Mouse (Mus musculus) embryonic facial prominence, embryonic 15.5 days (tissue): ENCODE data around the gene Zfp64. TPM values are rescaled to one million over a fixed set of nuclear protein-coding genes. Genes with fewer than 3 reads are reported as not detected.
"Not testable (repeated sequence)": the region's sequence is repeated elsewhere in the genome, so short reads cannot be mapped to it uniquely, and the experiment has no call there.

ENCODE experiments used
- ATAC-seq: fragments of 200-750 bp; cut with Nextera tagmentation; 2 replicates; pipeline ENCODE4 v1.8.0; 2017; ENCODE audit warnings: low read depth, moderate TSS enrichment; ENCODE audit not compliant: insufficient number of reproducible peaks, low FRiP score, low TSS enrichment
- H3K27ac ChIP-seq: fragments of 300-500 bp; sonication (generic); replicated peaks from 2 replicates; pipeline ENCODE4 v1.5.1; 2015; ENCODE audit warnings: mild to moderate bottlenecking, inconsistent platforms
- H3K27me3 ChIP-seq: fragments of 300-500 bp; sonication (generic); 2 replicates; pipeline ENCODE4 v1.6.1; 2015; ENCODE audit warnings: inconsistent platforms
- H3K36me3 ChIP-seq: fragments of 300-500 bp; sonication (generic); 2 replicates; pipeline ENCODE4 v1.6.1; 2015; ENCODE audit warnings: mild to moderate bottlenecking, inconsistent platforms
- H3K4me1 ChIP-seq: fragments of 300-500 bp; sonication (generic); 2 replicates; pipeline ENCODE4 v1.6.1; 2015; ENCODE audit warnings: inconsistent platforms
- H3K4me2 ChIP-seq: fragments of 300-500 bp; sonication (generic); replicated peaks from 2 replicates; pipeline ENCODE4 v1.6.1; 2015; ENCODE audit warnings: mild to moderate bottlenecking, inconsistent platforms
- H3K4me3 ChIP-seq: fragments of 300-500 bp; sonication (generic); replicated peaks from 2 replicates; pipeline ENCODE4 v1.5.1; 2015; ENCODE audit warnings: mild to moderate bottlenecking, inconsistent platforms
- H3K9ac ChIP-seq: fragments of 300-500 bp; sonication (generic); 2 replicates; pipeline ENCODE4 v1.6.1; 2015; ENCODE audit warnings: inconsistent platforms
- H3K9me3 ChIP-seq: fragments of 300-500 bp; sonication (generic); replicated peaks from 2 replicates; pipeline ENCODE4 v1.6.1; 2016; ENCODE audit warnings: inconsistent platforms
- WGBS: fragments of 180-500 bp; shearing (Covaris S2); methylation state at CpG from one replicate; pipeline ENCODE4 v1.1.7; 2015; 5-methylcytosine and 5-hydroxymethylcytosine counted together
- polyA plus RNA-seq: library from polyadenylated mRNA; unstranded; fragments of >200 nt; fragmentation: Nextera tagmentation; extraction: Ambion mirVana; gene quantifications from 2 replicates; pipeline ENCODE4 v1.2.1, GENCODE M21; 2015

The Zfp64 gene
- polyA plus RNA-seq, 1 experiment from 2014 or later, result 59.2 TPM

- Histone ChIP-seq H3K27ac (no peak overlapping the region), H3K4me1 (peaks cover 3% of the 10 kb centered on the region), H3K4me3 (no peak overlapping the region), H3K4me2 (no peak overlapping the region), H3K9ac (no peak overlapping the region), H3K9me3 (no peaks in the 10 kb centered on the region), H3K27me3 (no peaks in the 10 kb centered on the region), H3K36me3 (no peaks in the 10 kb centered on the region)
- 73% methylated on average over 8 of the region's 8 CpGs for WGBS
- no peak for ATAC-seq
These were observed 88.4 kb downstream of the Zfp64 start for GRCm38 (mm10) chr2:168866942-168867341.

GRCm38 (mm10) chr2:168866436-168866835 is 89.0 kb downstream of the Zfp64 start:
- H3K4me2 ChIP-seq, result no peak overlapping the region
- ATAC-seq, result no peak

GRCm38 (mm10) chr2:168864905-168865304 is 90.5 kb downstream of the Zfp64 start:
- Histone ChIP-seq H3K4me1 (peaks cover 5% of the 10 kb centered on the region), H3K9ac (no peak overlapping the region), H3K36me3 (no peaks in the 10 kb centered on the region), H3K27me3 (no peaks in the 10 kb centered on the region; the same call in 1 of the 2 replicates), H3K27ac (no peak overlapping the region), H3K9me3 (no peaks in the 10 kb centered on the region), H3K4me2 (no peak overlapping the region), H3K4me3 (no peak overlapping the region)
- 83% methylated on average over 5 of the region's 5 CpGs for WGBS
- no peak for ATAC-seq

More at GRCm38 (mm10) chr2:168866436-168866835, 89.0 kb downstream of the Zfp64 start:
- no peaks in the 10 kb centered on the region for H3K36me3 ChIP-seq
- H3K9ac ChIP-seq, result no peak overlapping the region
- no peaks in the 10 kb centered on the region for H3K9me3 ChIP-seq
- no peaks in the 10 kb centered on the region for H3K4me1 ChIP-seq
- H3K27me3 ChIP-seq, result no peaks in the 10 kb centered on the region
- 72% methylated on average over 10 of the region's 10 CpGs for WGBS
- H3K4me3 ChIP-seq, result no peak overlapping the region
- H3K27ac ChIP-seq, result no peak overlapping the region

GRCm38 (mm10) chr2:168862694-168863093 is 92.7 kb downstream of the Zfp64 start:
- ATAC-seq, result no peak
- Histone ChIP-seq H3K27me3 (no peaks in the 10 kb centered on the region; the same call in 1 of the 2 replicates), H3K27ac (no peak overlapping the region), H3K36me3 (no peaks in the 10 kb centered on the region), H3K4me1 (peaks cover 5% of the 10 kb centered on the region), H3K4me2 (no peak overlapping the region), H3K4me3 (no peak overlapping the region), H3K9me3 (no peaks in the 10 kb centered on the region), H3K9ac (no peak overlapping the region)
- 36% methylated on average over 4 of the region's 4 CpGs for WGBS

- Histone ChIP-seq H3K36me3 (no peaks in the 10 kb centered on the region), H3K9ac (no peak overlapping the region), H3K9me3 (no peaks in the 10 kb centered on the region), H3K27ac (no peak overlapping the region), H3K4me1 (peaks cover 10% of the 10 kb centered on the region), H3K4me3 (no peak overlapping the region), H3K27me3 (no peaks in the 10 kb centered on the region; the same call in 1 of the 2 replicates), H3K4me2 (no peak overlapping the region)
- ATAC-seq, result no peak
- 50% methylated on average over 24 of the region's 24 CpGs for WGBS
These were observed 94.3 kb downstream of the Zfp64 start for GRCm38 (mm10) chr2:168860922-168861740.

GRCm38 (mm10) chr2:168860032-168860691 is 95.2 kb downstream of the Zfp64 start:
- H3K27ac ChIP-seq, result no peak overlapping the region
- no peak overlapping the region for H3K4me2 ChIP-seq
- WGBS, result 18% methylated on average over 16 of the region's 16 CpGs
- peaks cover 10% of the 10 kb centered on the region for H3K4me1 ChIP-seq
- no peaks in the 10 kb centered on the region for H3K9me3 ChIP-seq
- H3K4me3 ChIP-seq, result no peak overlapping the region
- no peak overlapping the region for H3K9ac ChIP-seq
- no peak for ATAC-seq
- no peaks in the 10 kb centered on the region; the same call in 1 of the 2 replicates for H3K27me3 ChIP-seq
- H3K36me3 ChIP-seq, result no peaks in the 10 kb centered on the region

GRCm38 (mm10) chr2:168856638-168857037 is 98.7 kb downstream of the Zfp64 start:
- Histone ChIP-seq H3K4me3 (no peak overlapping the region), H3K9me3 (no peaks in the 10 kb centered on the region), H3K27ac (no peak overlapping the region), H3K4me2 (no peak overlapping the region), H3K27me3 (no peaks in the 10 kb centered on the region; the same call in 1 of the 2 replicates), H3K4me1 (peaks cover 10% of the 10 kb centered on the region), H3K36me3 (no peaks in the 10 kb centered on the region), H3K9ac (no peak overlapping the region)
- whole genome bisulfite sequencing, result 63% methylated on average over 7 of the region's 7 CpGs
- no peak for ATAC-seq

- no peak for ATAC-seq
- H3K27ac ChIP-seq, result no peak overlapping the region
- H3K4me3 ChIP-seq, result no peak overlapping the region
- WGBS, result 15% methylated on average over 1 of the region's 1 CpGs
- no peak overlapping the region for H3K9ac ChIP-seq
- H3K4me1 ChIP-seq, result 0 out of 2 replicates have a peak, but pooled peaks cover 5% of the 10 kb centered on the region
- H3K27me3 ChIP-seq, result no peaks in the 10 kb centered on the region
- no peak overlapping the region for H3K4me2 ChIP-seq
- H3K36me3 ChIP-seq, result no peaks in the 10 kb centered on the region
- no peaks in the 10 kb centered on the region for H3K9me3 ChIP-seq
These were observed 100.6 kb downstream of the Zfp64 start for GRCm38 (mm10) chr2:168854777-168855176.

GRCm38 (mm10) chr2:168853869-168854268 is 101.5 kb downstream of the Zfp64 start:
- not testable (repeated sequence) for H3K9ac ChIP-seq, ATAC-seq, H3K36me3 ChIP-seq, H3K4me2 ChIP-seq, H3K4me1 ChIP-seq, H3K4me3 ChIP-seq, H3K9me3 ChIP-seq, H3K27me3 ChIP-seq
- H3K27ac ChIP-seq, result peak overlapping the region; percentile 61
- WGBS, result 79% methylated on average over 13 of the region's 13 CpGs

- WGBS, result 55% methylated on average over 10 of the region's 10 CpGs
These were observed 103.8 kb downstream of the Zfp64 start for GRCm38 (mm10) chr2:168851545-168851944.

GRCm38 (mm10) chr2:168848553-168848952 is 106.8 kb downstream of the Zfp64 start:
- Histone ChIP-seq H3K4me1 (no peaks in the 10 kb centered on the region), H3K36me3 (no peaks in the 10 kb centered on the region), H3K9ac (no peak overlapping the region), H3K9me3 (no peaks in the 10 kb centered on the region), H3K27ac (no peak overlapping the region), H3K4me3 (no peak overlapping the region), H3K27me3 (no peaks in the 10 kb centered on the region), H3K4me2 (no peak overlapping the region)
- 91% methylated on average over 3 of the region's 3 CpGs for WGBS
- ATAC-seq, result no peak

More at GRCm38 (mm10) chr2:168851545-168851944, 103.8 kb downstream of the Zfp64 start:
- Histone ChIP-seq H3K27ac (no peak overlapping the region), H3K9ac (no peak overlapping the region), H3K4me1 (0 out of 2 replicates have a peak, but pooled peaks cover under 1% of the 10 kb centered on the region), H3K4me2 (no peak overlapping the region), H3K9me3 (no peaks in the 10 kb centered on the region), H3K27me3 (no peaks in the 10 kb centered on the region), H3K4me3 (no peak overlapping the region), H3K36me3 (no peaks in the 10 kb centered on the region)
- no peak for ATAC-seq
